Mouse (Mus musculus) cortical plate, adult 2 months (tissue): Measurements from ENCODE around the gene Gtsf1l. TPM values are rescaled to one million over a fixed set of nuclear protein-coding genes. Genes with fewer than 3 reads are reported as not detected.

Experiments
- H3K27ac ChIP-seq: fragments of 200-500 bp; 2 replicates; pipeline ENCODE4 v1.5.1; 2012; ENCODE audit warnings: low read length, control low read depth, inconsistent platforms; ENCODE audit not compliant: insufficient read depth
- H3K4me1 ChIP-seq: fragments of 200-500 bp; 2 replicates; pipeline ENCODE4 v1.6.1; 2011; ENCODE audit warnings: low read length; ENCODE audit not compliant: control insufficient read depth, insufficient read depth
- H3K4me3 ChIP-seq: fragments of 200-500 bp; 2 replicates; pipeline ENCODE4 v1.5.1; 2011; ENCODE audit warnings: mild to moderate bottlenecking, low read length, control low read depth; ENCODE audit not compliant: insufficient read depth
- CTCF ChIP-seq: fragments of 200-500 bp; IDR thresholded peaks from 2 replicates; pipeline ENCODE4 v1.5.1; 2011; ENCODE audit warnings: mild to moderate bottlenecking, control low read depth, low read length; ENCODE audit not compliant: insufficient read depth; ENCODE audit errors: extremely low read depth
- POLR2A ChIP-seq: fragments of 200-500 bp; IDR thresholded peaks from 2 replicates; pipeline ENCODE4 v1.6.1; 2011; ENCODE audit warnings: mild to moderate bottlenecking, low read length, control low read depth; ENCODE audit not compliant: insufficient read depth; ENCODE audit errors: extremely low read depth
- polyA plus RNA-seq: library from polyadenylated mRNA; depleted of rRNA; stranded (reverse); fragments of >200 nt; gene quantifications from 2 replicates; pipeline ENCODE4 v1.2.3, GENCODE M21; 2012

Gene Gtsf1l
- polyA plus RNA-seq, 1 experiment: not detected

- Histone ChIP-seq H3K27ac (no peak overlapping the region), H3K4me1 (no peaks in the 10 kb centered on the region), H3K4me3 (no peak overlapping the region)
- TF ChIP-seq POLR2A: no peak
- no peak for TF ChIP-seq CTCF
Measured at GRCm38 (mm10) chr2:163094909-163095308, 7.3 kb upstream of the Gtsf1l start.

DNA sequence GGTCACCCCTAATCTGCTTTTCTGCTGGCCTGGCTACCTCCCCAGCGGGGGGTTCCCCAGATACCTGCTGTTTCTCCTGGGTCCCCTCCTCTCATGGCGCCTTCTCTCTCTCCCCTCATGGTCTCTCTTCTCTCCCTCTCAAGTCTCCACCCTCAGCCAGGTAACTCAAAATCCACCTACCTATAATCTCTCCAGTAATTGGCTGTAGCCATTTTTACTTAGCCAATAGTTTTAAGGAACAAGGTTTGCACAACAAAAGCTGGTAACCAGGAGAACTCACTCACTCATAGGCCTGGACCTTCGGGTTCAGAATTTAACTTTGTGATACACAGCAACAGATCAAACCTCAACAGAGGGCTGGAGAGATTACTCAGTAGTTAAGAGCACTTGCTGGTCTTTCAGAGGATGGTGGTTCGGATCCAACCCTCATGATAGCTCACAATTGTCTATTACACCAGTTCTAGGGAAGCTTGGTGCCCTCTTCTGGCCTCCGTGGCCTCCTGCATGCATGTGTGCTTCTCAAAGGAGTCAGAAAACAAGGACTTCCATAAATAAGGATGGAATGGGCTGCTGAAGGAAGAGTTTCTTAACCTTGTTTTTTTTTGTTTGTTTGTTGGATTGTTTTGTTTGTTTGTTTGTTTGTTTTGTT, 1.9 kb upstream of the Gtsf1l start:
- TF ChIP-seq POLR2A (no peak), CTCF (peak; percentile 38)
- no peak overlapping the region for H3K27ac ChIP-seq
- no peak overlapping the region for H3K4me3 ChIP-seq
- H3K4me1 ChIP-seq: no peaks in the 10 kb centered on the region

- H3K27ac ChIP-seq: no peak overlapping the region
- TF ChIP-seq POLR2A: no peak
- no peak for TF ChIP-seq CTCF
- no peaks in the 10 kb centered on the region for H3K4me1 ChIP-seq
- H3K4me3 ChIP-seq: no peak overlapping the region
Measured at GRCm38 (mm10) chr2:163086561-163086960, 1.1 kb downstream of the Gtsf1l start.

DNA sequence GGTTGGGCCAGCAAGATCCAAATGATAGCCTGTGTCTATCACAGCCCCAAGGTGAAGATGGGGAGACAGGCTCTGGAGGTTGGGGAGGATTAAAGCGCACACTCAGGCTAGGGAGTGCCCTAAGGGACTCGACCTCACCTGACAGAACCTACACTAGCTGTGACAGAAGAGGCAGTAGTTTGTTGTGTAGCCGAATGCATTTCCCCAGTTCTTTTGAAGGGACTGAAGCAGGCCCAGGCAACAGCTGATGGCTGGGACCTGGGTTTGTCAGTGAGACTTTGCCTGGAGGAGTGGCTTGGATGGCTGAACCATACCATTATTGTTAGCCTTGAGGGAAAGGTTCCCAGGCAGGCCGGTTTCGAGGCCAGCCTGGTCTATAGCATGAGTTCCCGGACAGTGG, 2.6 kb downstream of the Gtsf1l start:
- no peak overlapping the region for H3K4me3 ChIP-seq
- TF ChIP-seq POLR2A (no peak), CTCF (no peak)

GRCm38 (mm10) chr2:163084519-163084918, 3.1 kb downstream of the Gtsf1l start:
- Histone ChIP-seq H3K4me3 (no peak overlapping the region), H3K4me1 (no peaks in the 10 kb centered on the region), H3K27ac (no peak overlapping the region)
- TF ChIP-seq CTCF (no peak), POLR2A (no peak)

More for the DNA sequence above, 2.6 kb downstream of the Gtsf1l start:
- Histone ChIP-seq H3K4me1 (no peaks in the 10 kb centered on the region), H3K27ac (no peak overlapping the region)

- H3K4me1 ChIP-seq: no peaks in the 10 kb centered on the region
- H3K27ac ChIP-seq: no peak overlapping the region
- TF ChIP-seq CTCF (no peak), POLR2A (no peak)
- H3K4me3 ChIP-seq: no peak overlapping the region
Measured at GRCm38 (mm10) chr2:163082591-163082990, 5.1 kb downstream of the Gtsf1l start.

GRCm38 (mm10) chr2:163079041-163079440, 8.6 kb downstream of the Gtsf1l start:
- Histone ChIP-seq H3K27ac (no peak overlapping the region), H3K4me1 (no peaks in the 10 kb centered on the region), H3K4me3 (no peak overlapping the region)
- TF ChIP-seq CTCF (no peak), POLR2A (no peak)

GRCm38 (mm10) chr2:163075234-163075633, 12.4 kb downstream of the Gtsf1l start:
- no peak overlapping the region for H3K27ac ChIP-seq
- H3K4me1 ChIP-seq: no peaks in the 10 kb centered on the region
- no peak overlapping the region for H3K4me3 ChIP-seq

DNA sequence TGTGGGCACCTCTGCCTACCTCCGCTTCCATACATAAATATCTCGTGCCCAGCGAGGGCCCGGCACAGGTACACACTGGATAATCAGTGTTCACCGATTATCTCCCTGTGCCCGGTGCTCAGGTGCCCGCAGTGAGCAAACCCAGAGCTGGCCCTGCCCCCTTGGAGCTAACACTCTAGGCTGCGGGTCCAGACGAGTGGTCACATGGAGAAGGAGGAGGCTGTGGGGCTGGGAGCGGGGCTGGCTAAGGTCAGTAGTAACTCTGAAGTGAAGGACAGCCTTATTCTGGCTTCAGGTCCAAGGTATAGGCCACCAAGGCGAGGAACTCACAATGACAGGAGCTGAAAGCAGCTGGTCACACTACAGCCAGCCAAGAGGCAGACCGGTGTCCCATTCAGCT, 12.8 kb downstream of the Gtsf1l start:
- no peak overlapping the region for H3K27ac ChIP-seq
- TF ChIP-seq CTCF: no peak
- TF ChIP-seq POLR2A: no peak
- no peaks in the 10 kb centered on the region for H3K4me1 ChIP-seq

More at GRCm38 (mm10) chr2:163075234-163075633, 12.4 kb downstream of the Gtsf1l start:
- TF ChIP-seq POLR2A (no peak), CTCF (no peak)

GRCm38 (mm10) chr2:163074006-163074405, 13.6 kb downstream of the Gtsf1l start:
- Histone ChIP-seq H3K27ac (no peak overlapping the region), H3K4me1 (no peaks in the 10 kb centered on the region), H3K4me3 (no peak overlapping the region)
- TF ChIP-seq POLR2A: no peak
- TF ChIP-seq CTCF: no peak

More for the DNA sequence above, 12.8 kb downstream of the Gtsf1l start:
- H3K4me3 ChIP-seq: no peak overlapping the region
